ENCODE assay signal across 21 mouse cellular contexts in the genomic region with DNA sequence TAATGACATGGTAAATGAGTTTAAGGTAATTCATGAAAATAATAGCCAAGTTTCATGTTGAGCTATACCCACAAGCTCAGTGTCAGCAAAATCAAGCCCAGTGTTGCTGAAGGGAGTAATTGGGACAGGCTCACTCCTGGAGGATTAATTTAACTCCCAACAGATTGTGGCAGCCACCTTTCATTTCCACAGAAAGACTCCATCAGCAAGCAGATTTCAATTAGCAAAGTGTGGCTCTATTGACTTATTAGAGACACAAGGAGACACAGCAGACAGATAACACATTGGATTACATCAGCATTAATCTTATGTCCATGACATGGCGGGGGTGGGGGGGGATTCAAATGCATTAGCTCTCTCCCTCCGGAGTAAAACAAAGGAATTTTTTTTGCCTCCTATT.
"Had no signal": no experiment of that assay in that cellular context is flagged by ENCODE, and none has a peak within 500 bp of the region (broad histone marks: within the 10 kb centered on the region; RNA-seq: fewer than 3 reads in every experiment).

No protein-coding gene starts in this region.

- H3K9ac ChIP-seq: liver, embryonic 15.5 days; liver, postnatal 0 days; lung, embryonic 15.5 days; midbrain, embryonic 12.5 days; neural tube, embryonic 13.5 days; neural tube, embryonic 15.5 days had no signal

- H3K4me3 ChIP-seq: liver, embryonic 15.5 days; lung, embryonic 15.5 days; midbrain, embryonic 10.5 days; midbrain, embryonic 12.5 days; myocyte; neural tube, embryonic 13.5 days; neural tube, embryonic 15.5 days had no signal

- H3K4me2 ChIP-seq: liver, embryonic 15.5 days; lung, embryonic 15.5 days; midbrain, embryonic 12.5 days; neural tube, embryonic 13.5 days; neural tube, embryonic 15.5 days had no signal

- H3K27me3 ChIP-seq: liver, embryonic 15.5 days; lung, embryonic 15.5 days; midbrain, embryonic 12.5 days; neural tube, embryonic 13.5 days; neural tube, embryonic 15.5 days had no signal

- H3K36me3 ChIP-seq: liver, embryonic 15.5 days; lung, embryonic 15.5 days; midbrain, embryonic 10.5 days; midbrain, embryonic 12.5 days; neural tube, embryonic 13.5 days; neural tube, embryonic 15.5 days had no signal

- DNase-seq: liver, postnatal 0 days; lung, adult 2 months; lung, postnatal 14 days; lung, postnatal 36 days; midbrain, embryonic 14.5 days; right cerebral cortex, adult 18-20 months; right cerebral cortex, postnatal 25 days; right cerebral cortex, postnatal 4 days; spleen, adult 18-20 months; thymus, adult 18-20 months; thymus, postnatal 14 days; thymus, postnatal 36 days had no signal

- ATAC-seq: liver, postnatal 0 days; lung, postnatal 0 days; midbrain, embryonic 16.5 days had no signal

- H3K9me3 ChIP-seq: liver, embryonic 15.5 days; lung, embryonic 15.5 days; midbrain, embryonic 10.5 days; midbrain, embryonic 12.5 days; neural tube, embryonic 13.5 days; neural tube, embryonic 15.5 days had no signal

- H3K4me1 ChIP-seq: liver, embryonic 15.5 days; lung, embryonic 15.5 days; midbrain, embryonic 10.5 days; midbrain, embryonic 12.5 days; neural tube, embryonic 13.5 days; neural tube, embryonic 15.5 days had no signal

- H3K27ac ChIP-seq: liver, embryonic 15.5 days; lung, embryonic 15.5 days; midbrain, embryonic 10.5 days; midbrain, embryonic 12.5 days; neural tube, embryonic 13.5 days; neural tube, embryonic 15.5 days had no signal
